Mouse (Mus musculus): ENCODE measurements around the gene Huwe1. TPM values are rescaled to one million over a fixed set of nuclear protein-coding genes. Genes with fewer than 3 reads are reported as not detected.

Huwe1 gene
- total RNA-seq (2014; rRNA removed; ENCODE audit: low replicate concordance) (73.3 and 73.8 TPM in 2 replicates), polyA plus RNA-seq (2015; fragmentation: Nextera tagmentation; extraction: Ambion mirVana) (13.5 and 15.4 TPM in 2 replicates)

DNA sequence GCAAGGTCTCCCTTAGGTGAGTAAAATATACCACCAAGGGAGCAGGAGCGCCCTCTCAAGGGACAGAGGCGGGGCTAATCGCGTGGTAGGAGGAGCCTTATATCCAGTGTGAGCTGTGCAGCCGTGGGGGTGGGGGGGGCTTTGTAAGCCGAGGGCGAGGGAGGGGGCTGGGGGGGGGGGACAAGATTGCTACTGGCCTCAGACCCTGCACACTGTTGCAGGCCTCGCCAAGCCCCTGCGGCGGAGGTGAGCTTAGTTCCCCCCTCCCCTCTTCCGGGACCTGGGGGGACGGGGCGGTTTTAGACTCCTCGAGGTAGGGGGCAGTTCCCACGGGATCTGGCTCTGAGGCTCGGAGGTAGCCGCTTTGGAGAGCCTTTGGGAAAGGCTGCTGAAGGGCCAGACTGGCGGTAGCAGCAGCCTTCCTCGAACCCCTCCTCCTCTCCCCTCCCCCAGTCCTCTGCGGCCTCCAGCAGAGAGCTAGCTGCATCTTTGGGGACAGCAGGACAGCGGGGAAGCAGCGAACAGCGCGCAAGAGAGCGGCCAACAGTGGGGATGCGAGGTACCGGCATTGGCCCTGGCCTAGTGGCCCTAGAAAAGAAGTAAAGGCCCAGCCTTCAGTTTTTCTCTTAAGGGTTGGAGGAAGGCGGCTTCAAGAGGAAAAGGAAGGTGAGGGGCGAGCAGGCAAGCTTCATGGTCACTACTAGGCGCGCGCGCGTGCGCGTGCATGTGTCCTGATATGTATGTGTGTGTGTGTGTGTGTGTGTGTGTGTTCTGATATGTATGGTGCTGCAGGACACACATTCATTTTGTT, at the start of gene Huwe1:
Huwe1 (plus strand) TSS at position 107 of the 811 bp plus-strand sequence.
- no peaks in the 10 kb centered on the region; the same call in 1 of the 2 replicates for H3K4me1 ChIP-seq (ENCODE audit: control insufficient read depth, insufficient read depth)
- H3K9me3 ChIP-seq (replicated peaks; ENCODE audit: control insufficient read depth, low read length) = no peaks in the 10 kb centered on the region
- no peaks in the 10 kb centered on the region for H3K36me3 ChIP-seq (replicated peaks; ENCODE audit: control insufficient read depth, insufficient read depth, low read length)
- peak within 1 kb of the TSS; percentile 81 for H3K9ac ChIP-seq (replicated peaks; ENCODE audit: low read depth, low read length)
- no peaks in the 10 kb centered on the region for H3K27me3 ChIP-seq (ENCODE audit: control insufficient read depth, insufficient read depth, low read length)
- peak; percentile 34 for ATAC-seq (ENCODE audit: insufficient read depth, low read depth)
- TF ChIP-seq EP300 (IDR thresholded peaks at IDR 0.05; ENCODE audit: low read depth) (no peak), CTCF (IDR thresholded peaks at IDR 0.05; ENCODE audit: low read depth) (peak; percentile 20; the same call in 1 of the 2 replicates)
- H3K27ac ChIP-seq (ENCODE audit: low read depth) = peak within 1 kb of the TSS; percentile 93
- WGBS = 14% methylated on average over 30 of the region's 36 CpGs
- H3K4me3 ChIP-seq (ENCODE audit: low read depth, low read length) = peak within 1 kb of the TSS; percentile 75
- peak within 1 kb of the TSS; percentile 70 for H3K4me2 ChIP-seq (ENCODE audit: low read depth, low read length)
- peak; percentile 50 for DNase-seq (ENCODE audit: low spot score)

GRCm38 (mm10) chrX:151780348-151780747, 20.3 kb upstream of the Huwe1 start:
- DNase-seq (ENCODE audit: low spot score) (no peak), ATAC-seq (ENCODE audit: insufficient read depth, low read depth) (no peak)
- no peak overlapping the region for H3K4me2 ChIP-seq (ENCODE audit: low read depth, low read length)
- no peak overlapping the region for H3K9ac ChIP-seq (replicated peaks; ENCODE audit: low read depth, low read length)
- H3K36me3 ChIP-seq (replicated peaks; ENCODE audit: control insufficient read depth, insufficient read depth, low read length) = no peaks in the 10 kb centered on the region
- no peaks in the 10 kb centered on the region for H3K27me3 ChIP-seq (ENCODE audit: control insufficient read depth, insufficient read depth, low read length)
- H3K9me3 ChIP-seq (replicated peaks; ENCODE audit: control insufficient read depth, low read length) = no peaks in the 10 kb centered on the region
- TF ChIP-seq CTCF (IDR thresholded peaks at IDR 0.05; ENCODE audit: low read depth) (no peak), EP300 (IDR thresholded peaks at IDR 0.05; ENCODE audit: low read depth) (no peak)
- H3K27ac ChIP-seq (ENCODE audit: low read depth) = no peak overlapping the region
- H3K4me3 ChIP-seq (ENCODE audit: low read depth, low read length) = no peak overlapping the region
- WGBS = 75% methylated on average over 1 of the region's 1 CpGs
- no peaks in the 10 kb centered on the region for H3K4me1 ChIP-seq (ENCODE audit: control insufficient read depth, insufficient read depth)

GRCm38 (mm10) chrX:151782939-151783338, 17.7 kb upstream of the Huwe1 start:
- no peak overlapping the region for H3K27ac ChIP-seq (ENCODE audit: low read depth)
- H3K27me3 ChIP-seq (ENCODE audit: control insufficient read depth, insufficient read depth, low read length) = no peaks in the 10 kb centered on the region
- H3K4me1 ChIP-seq (ENCODE audit: control insufficient read depth, insufficient read depth) = no peaks in the 10 kb centered on the region
- no peaks in the 10 kb centered on the region for H3K36me3 ChIP-seq (replicated peaks; ENCODE audit: control insufficient read depth, insufficient read depth, low read length)
- no peaks in the 10 kb centered on the region for H3K9me3 ChIP-seq (replicated peaks; ENCODE audit: control insufficient read depth, low read length)
- TF ChIP-seq EP300 (IDR thresholded peaks at IDR 0.05; ENCODE audit: low read depth) (no peak), CTCF (IDR thresholded peaks at IDR 0.05; ENCODE audit: low read depth) (no peak)
- WGBS = 83% methylated on average over 4 of the region's 4 CpGs
- H3K4me3 ChIP-seq (ENCODE audit: low read depth, low read length) = no peak overlapping the region
- ATAC-seq (ENCODE audit: insufficient read depth, low read depth) (no peak), DNase-seq (ENCODE audit: low spot score) (no peak)
- no peak overlapping the region for H3K4me2 ChIP-seq (ENCODE audit: low read depth, low read length)
- H3K9ac ChIP-seq (replicated peaks; ENCODE audit: low read depth, low read length) = no peak overlapping the region

GRCm38 (mm10) chrX:151792766-151793165, 7.8 kb upstream of the Huwe1 start:
- Histone ChIP-seq H3K36me3 (replicated peaks; ENCODE audit: control insufficient read depth, insufficient read depth, low read length) (no peaks in the 10 kb centered on the region), H3K9ac (replicated peaks; ENCODE audit: low read depth, low read length) (no peak overlapping the region), H3K4me1 (ENCODE audit: control insufficient read depth, insufficient read depth) (no peaks in the 10 kb centered on the region), H3K9me3 (replicated peaks; ENCODE audit: control insufficient read depth, low read length) (no peaks in the 10 kb centered on the region), H3K27ac (ENCODE audit: low read depth) (no peak overlapping the region), H3K27me3 (ENCODE audit: control insufficient read depth, insufficient read depth, low read length) (no peaks in the 10 kb centered on the region), H3K4me2 (ENCODE audit: low read depth, low read length) (no peak overlapping the region), H3K4me3 (ENCODE audit: low read depth, low read length) (no peak overlapping the region)
- no peak for DNase-seq (ENCODE audit: low spot score)
- ATAC-seq (ENCODE audit: insufficient read depth, low read depth) = no peak
- TF ChIP-seq CTCF (IDR thresholded peaks at IDR 0.05; ENCODE audit: low read depth) = no peak
- TF ChIP-seq EP300 (IDR thresholded peaks at IDR 0.05; ENCODE audit: low read depth) = no peak
- WGBS = 19% methylated on average over 2 of the region's 2 CpGs

DNA sequence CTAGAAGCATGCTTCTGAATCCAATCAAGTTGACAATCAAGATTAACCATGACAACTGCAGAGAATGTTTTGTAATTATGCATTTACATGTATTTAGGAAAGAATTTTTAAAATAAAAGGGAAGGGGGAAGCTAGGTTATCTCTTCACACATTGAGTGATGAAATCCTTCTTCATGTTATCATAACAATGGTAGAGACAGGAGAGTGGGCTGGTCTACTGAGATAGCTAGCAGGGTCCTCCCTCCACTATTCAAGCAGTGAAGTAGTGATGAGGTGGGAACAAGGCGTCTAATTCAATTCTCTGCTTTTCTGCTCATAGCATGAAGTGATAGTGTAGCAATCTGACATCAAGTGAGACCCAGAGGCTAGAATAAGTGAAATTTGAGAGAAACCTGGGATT, 2.6 kb upstream of the Huwe1 start:
- Histone ChIP-seq H3K27ac (ENCODE audit: low read depth) (no peak overlapping the region), H3K36me3 (replicated peaks; ENCODE audit: control insufficient read depth, insufficient read depth, low read length) (no peaks in the 10 kb centered on the region), H3K4me2 (ENCODE audit: low read depth, low read length) (no peak overlapping the region), H3K9me3 (replicated peaks; ENCODE audit: control insufficient read depth, low read length) (no peaks in the 10 kb centered on the region), H3K27me3 (ENCODE audit: control insufficient read depth, insufficient read depth, low read length) (no peaks in the 10 kb centered on the region), H3K4me3 (ENCODE audit: low read depth, low read length) (no peak overlapping the region), H3K9ac (replicated peaks; ENCODE audit: low read depth, low read length) (no peak overlapping the region), H3K4me1 (ENCODE audit: control insufficient read depth, insufficient read depth) (no peaks in the 10 kb centered on the region)
- DNase-seq (ENCODE audit: low spot score) = no peak
- WGBS = 25% methylated on average over 1 of the region's 1 CpGs
- TF ChIP-seq EP300 (IDR thresholded peaks at IDR 0.05; ENCODE audit: low read depth) (no peak), CTCF (IDR thresholded peaks at IDR 0.05; ENCODE audit: low read depth) (no peak)
- no peak for ATAC-seq (ENCODE audit: insufficient read depth, low read depth)
